Mouse (Mus musculus): Measurements from ENCODE around the gene Fam196b. TPM values are rescaled to one million over a fixed set of nuclear protein-coding genes. Genes with fewer than 3 reads are reported as not detected.

Gene Fam196b
- polyA plus RNA-seq, 1 experiment from 2014 or later, result 1.4 TPM

GRCm38 (mm10) chr11:34384178-34384577 is 69.6 kb downstream of the Fam196b start:
- ATAC-seq (no peak), DNase-seq (ENCODE audit: low spot score) (no peak)
- 70% methylated on average over 4 of the region's 4 CpGs for WGBS
- no peaks in the 10 kb centered on the region for H3K9me3 ChIP-seq (replicated peaks; ENCODE audit: control insufficient read depth, low read length)
- H3K4me1 ChIP-seq (ENCODE audit: control insufficient read depth, insufficient read depth, low read length), result peaks cover 3% of the 10 kb centered on the region; the same call in 1 of the 2 replicates
- no peaks in the 10 kb centered on the region for H3K36me3 ChIP-seq (ENCODE audit: control insufficient read depth, insufficient read depth, low read length)
- no peak overlapping the region for H3K4me2 ChIP-seq (ENCODE audit: low read length)
- no peaks in the 10 kb centered on the region for H3K27me3 ChIP-seq (replicated peaks; ENCODE audit: control insufficient read depth, insufficient read depth, low read length)
- no peak overlapping the region for H3K27ac ChIP-seq (ENCODE audit: low read depth, low read length)
- H3K9ac ChIP-seq (ENCODE audit: low read length), result no peak overlapping the region
- H3K4me3 ChIP-seq (ENCODE audit: low read depth, low read length), result no peak overlapping the region

GRCm38 (mm10) chr11:34385001-34385688 is 70.5 kb downstream of the Fam196b start:
- H3K36me3 ChIP-seq (ENCODE audit: control insufficient read depth, insufficient read depth, low read length), result no peaks in the 10 kb centered on the region
- peaks cover 3% of the 10 kb centered on the region; the same call in 1 of the 2 replicates for H3K4me1 ChIP-seq (ENCODE audit: control insufficient read depth, insufficient read depth, low read length)
- no peaks in the 10 kb centered on the region for H3K9me3 ChIP-seq (replicated peaks; ENCODE audit: control insufficient read depth, low read length)
- H3K4me3 ChIP-seq (ENCODE audit: low read depth, low read length), result no peak overlapping the region
- peak; percentile 94 for ATAC-seq
- WGBS, result 21% methylated on average over 1 of the region's 1 CpGs
- H3K27ac ChIP-seq (ENCODE audit: low read depth, low read length), result no peak overlapping the region
- no peak overlapping the region for H3K9ac ChIP-seq (ENCODE audit: low read length)
- no peaks in the 10 kb centered on the region for H3K27me3 ChIP-seq (replicated peaks; ENCODE audit: control insufficient read depth, insufficient read depth, low read length)
- no peak overlapping the region for H3K4me2 ChIP-seq (ENCODE audit: low read length)
- peak; percentile 88 for DNase-seq (ENCODE audit: low spot score)

GRCm38 (mm10) chr11:34389261-34390116 is 74.9 kb downstream of the Fam196b start:
- Histone ChIP-seq H3K9me3 (replicated peaks; ENCODE audit: control insufficient read depth, low read length) (no peaks in the 10 kb centered on the region), H3K27ac (ENCODE audit: low read depth, low read length) (no peak overlapping the region), H3K36me3 (ENCODE audit: control insufficient read depth, insufficient read depth, low read length) (no peaks in the 10 kb centered on the region), H3K4me3 (ENCODE audit: low read depth, low read length) (no peak overlapping the region), H3K4me2 (ENCODE audit: low read length) (no peak overlapping the region), H3K9ac (ENCODE audit: low read length) (no peak overlapping the region), H3K27me3 (replicated peaks; ENCODE audit: control insufficient read depth, insufficient read depth, low read length) (no peaks in the 10 kb centered on the region), H3K4me1 (ENCODE audit: control insufficient read depth, insufficient read depth, low read length) (peaks cover 3% of the 10 kb centered on the region; the same call in 1 of the 2 replicates)
- 89% methylated on average over 6 of the region's 6 CpGs for WGBS
- ATAC-seq (no peak), DNase-seq (ENCODE audit: low spot score) (no peak)

GRCm38 (mm10) chr11:34392105-34392504 is 77.5 kb downstream of the Fam196b start:
- Histone ChIP-seq H3K27ac (ENCODE audit: low read depth, low read length) (no peak overlapping the region), H3K4me3 (ENCODE audit: low read depth, low read length) (no peak overlapping the region), H3K4me1 (ENCODE audit: control insufficient read depth, insufficient read depth, low read length) (no peaks in the 10 kb centered on the region), H3K4me2 (ENCODE audit: low read length) (no peak overlapping the region), H3K9ac (ENCODE audit: low read length) (no peak overlapping the region), H3K9me3 (replicated peaks; ENCODE audit: control insufficient read depth, low read length) (no peaks in the 10 kb centered on the region), H3K27me3 (replicated peaks; ENCODE audit: control insufficient read depth, insufficient read depth, low read length) (no peaks in the 10 kb centered on the region), H3K36me3 (ENCODE audit: control insufficient read depth, insufficient read depth, low read length) (no peaks in the 10 kb centered on the region)
- no peak for ATAC-seq
- no peak for DNase-seq (ENCODE audit: low spot score)
- WGBS, result 56% methylated on average over 4 of the region's 4 CpGs

GRCm38 (mm10) chr11:34395802-34396201 is 81.2 kb downstream of the Fam196b start:
- Histone ChIP-seq H3K9ac (ENCODE audit: low read length) (no peak overlapping the region), H3K36me3 (ENCODE audit: control insufficient read depth, insufficient read depth, low read length) (no peaks in the 10 kb centered on the region), H3K4me2 (ENCODE audit: low read length) (no peak overlapping the region), H3K27me3 (replicated peaks; ENCODE audit: control insufficient read depth, insufficient read depth, low read length) (no peaks in the 10 kb centered on the region), H3K4me3 (ENCODE audit: low read depth, low read length) (no peak overlapping the region), H3K4me1 (ENCODE audit: control insufficient read depth, insufficient read depth, low read length) (no peaks in the 10 kb centered on the region), H3K27ac (ENCODE audit: low read depth, low read length) (no peak overlapping the region), H3K9me3 (replicated peaks; ENCODE audit: control insufficient read depth, low read length) (no peaks in the 10 kb centered on the region)
- DNase-seq (ENCODE audit: low spot score) (no peak), ATAC-seq (no peak)
- WGBS, result 88% methylated on average over 3 of the region's 3 CpGs

- H3K4me2 ChIP-seq (ENCODE audit: low read length), result no peak overlapping the region
- no peaks in the 10 kb centered on the region for H3K4me1 ChIP-seq (ENCODE audit: control insufficient read depth, insufficient read depth, low read length)
- no peaks in the 10 kb centered on the region for H3K36me3 ChIP-seq (ENCODE audit: control insufficient read depth, insufficient read depth, low read length)
- ATAC-seq, result no peak
- H3K9ac ChIP-seq (ENCODE audit: low read length), result no peak overlapping the region
- H3K9me3 ChIP-seq (replicated peaks; ENCODE audit: control insufficient read depth, low read length), result no peaks in the 10 kb centered on the region
- no peak overlapping the region for H3K4me3 ChIP-seq (ENCODE audit: low read depth, low read length)
- no peak overlapping the region for H3K27ac ChIP-seq (ENCODE audit: low read depth, low read length)
- no peak for DNase-seq (ENCODE audit: low spot score)
- no peaks in the 10 kb centered on the region for H3K27me3 ChIP-seq (replicated peaks; ENCODE audit: control insufficient read depth, insufficient read depth, low read length)
- WGBS, result 94% methylated on average over 5 of the region's 5 CpGs
Measured at GRCm38 (mm10) chr11:34397661-34398060, 83.0 kb downstream of the Fam196b start.

- Histone ChIP-seq H3K4me2 (ENCODE audit: low read length) (no peak overlapping the region), H3K36me3 (ENCODE audit: control insufficient read depth, insufficient read depth, low read length) (no peaks in the 10 kb centered on the region), H3K9me3 (replicated peaks; ENCODE audit: control insufficient read depth, low read length) (no peaks in the 10 kb centered on the region), H3K4me1 (ENCODE audit: control insufficient read depth, insufficient read depth, low read length) (no peaks in the 10 kb centered on the region), H3K4me3 (ENCODE audit: low read depth, low read length) (no peak overlapping the region), H3K9ac (ENCODE audit: low read length) (no peak overlapping the region), H3K27me3 (replicated peaks; ENCODE audit: control insufficient read depth, insufficient read depth, low read length) (no peaks in the 10 kb centered on the region), H3K27ac (ENCODE audit: low read depth, low read length) (no peak overlapping the region)
- DNase-seq (ENCODE audit: low spot score), result no peak
- no peak for ATAC-seq
- 96% methylated on average over 2 of the region's 2 CpGs for WGBS
Measured at GRCm38 (mm10) chr11:34398555-34398954, 83.9 kb downstream of the Fam196b start.

GRCm38 (mm10) chr11:34401343-34401742 is 86.7 kb downstream of the Fam196b start:
- H3K4me1 ChIP-seq (ENCODE audit: control insufficient read depth, insufficient read depth, low read length), result no peaks in the 10 kb centered on the region
- ATAC-seq (no peak), DNase-seq (ENCODE audit: low spot score) (peak; percentile 13)
- no peak overlapping the region for H3K9ac ChIP-seq (ENCODE audit: low read length)
- H3K36me3 ChIP-seq (ENCODE audit: control insufficient read depth, insufficient read depth, low read length), result no peaks in the 10 kb centered on the region
- no peaks in the 10 kb centered on the region for H3K27me3 ChIP-seq (replicated peaks; ENCODE audit: control insufficient read depth, insufficient read depth, low read length)
- no peak overlapping the region for H3K4me3 ChIP-seq (ENCODE audit: low read depth, low read length)
- no peak overlapping the region for H3K4me2 ChIP-seq (ENCODE audit: low read length)
- no peak overlapping the region for H3K27ac ChIP-seq (ENCODE audit: low read depth, low read length)
- 85% methylated on average over 8 of the region's 8 CpGs for WGBS
- H3K9me3 ChIP-seq (replicated peaks; ENCODE audit: control insufficient read depth, low read length), result no peaks in the 10 kb centered on the region

GRCm38 (mm10) chr11:34405311-34405710 is 90.7 kb downstream of the Fam196b start:
- DNase-seq (ENCODE audit: low spot score) (no peak), ATAC-seq (no peak)
- no peaks in the 10 kb centered on the region for H3K36me3 ChIP-seq (ENCODE audit: control insufficient read depth, insufficient read depth, low read length)
- H3K4me3 ChIP-seq (ENCODE audit: low read depth, low read length), result no peak overlapping the region
- H3K9me3 ChIP-seq (replicated peaks; ENCODE audit: control insufficient read depth, low read length), result no peaks in the 10 kb centered on the region
- no peaks in the 10 kb centered on the region for H3K27me3 ChIP-seq (replicated peaks; ENCODE audit: control insufficient read depth, insufficient read depth, low read length)
- H3K9ac ChIP-seq (ENCODE audit: low read length), result no peak overlapping the region
- 91% methylated on average over 1 of the region's 1 CpGs for WGBS
- H3K4me1 ChIP-seq (ENCODE audit: control insufficient read depth, insufficient read depth, low read length), result no peaks in the 10 kb centered on the region
- no peak overlapping the region for H3K27ac ChIP-seq (ENCODE audit: low read depth, low read length)
- H3K4me2 ChIP-seq (ENCODE audit: low read length), result no peak overlapping the region
